9 mouse cellular contexts compared by ENCODE assay signal in the genomic region with DNA sequence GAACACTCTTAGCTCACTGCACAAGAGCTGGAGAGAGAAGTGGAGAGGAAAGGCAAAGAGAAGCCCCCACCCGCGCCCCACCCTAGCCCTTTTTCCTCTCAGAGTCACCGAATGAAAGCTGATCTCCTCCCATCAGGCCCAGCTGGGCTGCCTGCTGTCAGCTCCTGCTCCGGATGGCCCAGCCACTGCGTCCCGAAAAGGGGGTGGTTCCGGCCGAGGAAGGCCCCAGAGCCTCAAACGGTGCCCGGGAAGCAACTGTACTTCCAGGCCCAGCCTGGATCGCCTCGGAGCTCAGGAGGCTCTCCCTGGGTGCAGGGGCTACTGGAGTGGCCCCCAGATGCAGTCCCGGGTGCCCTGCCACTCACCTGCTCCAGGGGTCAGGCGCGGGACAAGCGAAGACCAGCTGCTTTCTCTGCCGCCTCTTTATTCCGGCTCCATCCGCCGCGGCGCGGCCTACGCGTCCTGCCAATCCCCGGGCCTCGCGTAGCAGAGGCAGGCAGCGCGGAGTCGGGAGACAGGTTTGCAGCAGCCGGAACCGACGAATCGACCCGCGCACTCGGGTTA. TPM values are rescaled to one million over a fixed set of nuclear protein-coding genes. Genes with fewer than 3 reads are reported as not detected.
DNase-seq lines count a peak whose midpoint lies in the region; ATAC-seq and TF ChIP-seq lines count a peak whose summit lies in the region.
"Had no signal": no experiment of that assay in that cellular context is flagged by ENCODE, and none has a peak within 500 bp of the region (broad histone marks: within the 10 kb centered on the region; RNA-seq: fewer than 3 reads in every experiment).

No protein-coding gene starts in this region.

- intact Hi-C loops in gastrocnemius, postnatal 14 days (cut with DNase I; ENCODE audit: low total_unique reads) = loop anchor here (2.0 kb wide), 1 partner anchor 78 kb away; no protein-coding TSS in a partner anchor

- ATAC-seq in midbrain, embryonic 16.5 days = peak; percentile 60

- H3K4me3 ChIP-seq in bone marrow macrophage, adult 2 months (ENCODE audit: insufficient read depth, low read length) = peak overlapping the region; percentile 100
- peak overlapping the region; percentile 79 for H3K4me3 ChIP-seq in midbrain, embryonic 16.5 days (ENCODE audit: low read depth, low read length)

- WGBS in midbrain, embryonic 16.5 days = under 1% methylated on average over 38 of the region's 38 CpGs

- peak; percentile 51 for DNase-seq in layer of hippocampus, adult 9-11 months
- no peak for DNase-seq in layer of hippocampus, postnatal 10 days (ENCODE audit: low spot score in 2 of 2)
- DNase-seq in gastrocnemius, postnatal 14 days = peak; percentile 76
- DNase-seq in liver (peak; percentile 50), adipocyte (ENCODE audit: low spot score) (no peak)
- no peak for DNase-seq in cerebellum, adult 11-12 months

- H3K36me3 ChIP-seq in midbrain, embryonic 16.5 days (ENCODE audit: control insufficient read depth, insufficient read depth, low read length) = peaks cover 28% of the 10 kb centered on the region

- TF ChIP-seq CTCF in bone marrow macrophage, adult 2 months (IDR thresholded peaks at IDR 0.05; ENCODE audit: low read depth, low read length) = no peak

- TF ChIP-seq POLR2A in bone marrow macrophage, adult 2 months (IDR thresholded peaks at IDR 0.05; ENCODE audit: borderline replicate concordance, low read depth, low read length) = no peak

- peak overlapping the region; percentile 89 for H3K4me2 ChIP-seq in midbrain, embryonic 16.5 days (ENCODE audit: low read length)

- no peaks in the 10 kb centered on the region for H3K27me3 ChIP-seq in midbrain, embryonic 16.5 days (ENCODE audit: control insufficient read depth, insufficient read depth, low read depth, low read length)

- H3K9me3 ChIP-seq in midbrain, embryonic 16.5 days (replicated peaks; ENCODE audit: control insufficient read depth, low read length, poor library complexity, severe bottlenecking) = no peaks in the 10 kb centered on the region

- H3K27ac ChIP-seq in bone marrow macrophage, adult 2 months (ENCODE audit: insufficient read depth, low read depth, low read length) = peak overlapping the region; percentile 70
- peak overlapping the region; percentile 94 for H3K27ac ChIP-seq in midbrain, embryonic 16.5 days (ENCODE audit: low read length)

- H3K9ac ChIP-seq in midbrain, embryonic 16.5 days (ENCODE audit: low read depth, low read length) = peak overlapping the region; percentile 95

- peaks cover 15% of the 10 kb centered on the region for H3K4me1 ChIP-seq in bone marrow macrophage, adult 2 months (ENCODE audit: control insufficient read depth, insufficient read depth, low read length)
- H3K4me1 ChIP-seq in midbrain, embryonic 16.5 days (ENCODE audit: control insufficient read depth, insufficient read depth, low read length) = peaks cover 19% of the 10 kb centered on the region

RNA-seq across cellular contexts. Expression of a gene that starts 0.5 kb away (rescaled TPM):
- 10 to 100 TPM; 18.1 to 19.4 TPM for total RNA-seq in layer of hippocampus, postnatal 10 days (2021)
- polyA plus RNA-seq in bone marrow macrophage, adult 2 months (2012; ENCODE audit: insufficient read depth, insufficient read length, missing spikeins) = 6.9 and 7.5 TPM in 2 replicates
- 1 to 10 TPM; 5.4 to 6.1 TPM for total RNA-seq in gastrocnemius, postnatal 14 days (2021)
- 16.2 and 17.5 TPM in 2 replicates for polyA plus RNA-seq in midbrain, embryonic 16.5 days (2015; fragmentation: Nextera tagmentation; extraction: Ambion mirVana)

RNA-seq across cellular contexts. Expression of a gene that starts 0.8 kb away (rescaled TPM):
- total RNA-seq in layer of hippocampus, postnatal 10 days (2021) = 10 to 100 TPM; 17.2 to 22.8 TPM
- polyA plus RNA-seq in bone marrow macrophage, adult 2 months (2012; ENCODE audit: insufficient read depth, insufficient read length, missing spikeins) = 35.0 and 35.2 TPM in 2 replicates
- 1 to 10 TPM; 6.6 to 7.2 TPM for total RNA-seq in gastrocnemius, postnatal 14 days (2021)
- 35.5 and 38.2 TPM in 2 replicates for polyA plus RNA-seq in midbrain, embryonic 16.5 days (2015; fragmentation: Nextera tagmentation; extraction: Ambion mirVana)

RNA-seq across cellular contexts. Expression of a gene that starts 20.8 kb away (rescaled TPM):
- 10 to 100 TPM; 41.2 to 42.5 TPM for total RNA-seq in layer of hippocampus, postnatal 10 days (2021)
- not detected in 2 replicates for polyA plus RNA-seq in bone marrow macrophage, adult 2 months (2012; ENCODE audit: insufficient read depth, insufficient read length, missing spikeins)
- 10 to 100 TPM; 21.3 to 35.9 TPM for total RNA-seq in gastrocnemius, postnatal 14 days (2021)
- polyA plus RNA-seq in midbrain, embryonic 16.5 days (2015; fragmentation: Nextera tagmentation; extraction: Ambion mirVana) = 14.1 and 14.4 TPM in 2 replicates

RNA-seq across cellular contexts. Expression of a gene that starts 20.9 kb away (rescaled TPM):
- 1 to 10 TPM; 1.4 to 1.7 TPM for total RNA-seq in layer of hippocampus, postnatal 10 days (2021)
- not detected in 2 replicates for polyA plus RNA-seq in bone marrow macrophage, adult 2 months (2012; ENCODE audit: insufficient read depth, insufficient read length, missing spikeins)
- total RNA-seq in gastrocnemius, postnatal 14 days (2021) = not detected
- polyA plus RNA-seq in midbrain, embryonic 16.5 days (2015; fragmentation: Nextera tagmentation; extraction: Ambion mirVana) = 2.7 and 2.8 TPM in 2 replicates
- total RNA-seq: gastrocnemius, postnatal 36 days had no signal

RNA-seq across cellular contexts. Expression of a gene that starts 24.9 kb away (rescaled TPM):
- total RNA-seq in layer of hippocampus, postnatal 10 days (2021) = under 1 TPM; 0.87 to 0.91 TPM
- 0.59 and 2.7 TPM in 2 replicates for polyA plus RNA-seq in bone marrow macrophage, adult 2 months (2012; ENCODE audit: insufficient read depth, insufficient read length, missing spikeins)
- 1 to 10 TPM in 1 of 2 experiments, under 1 TPM in 1; 0.92 to 1.3 TPM for total RNA-seq in gastrocnemius, postnatal 14 days (2021)
- polyA plus RNA-seq in midbrain, embryonic 16.5 days (2015; fragmentation: Nextera tagmentation; extraction: Ambion mirVana) = 0.51 and 0.67 TPM in 2 replicates

Comparison
In these comparisons a context has a peak if more than half of its experiments do, and no peak if none do; other contexts are left out.
1. DNase-seq: peak in layer of hippocampus, adult 9-11 months (single experiment), gastrocnemius, postnatal 14 days (single experiment) and liver (single experiment); none in layer of hippocampus, postnatal 10 days (0 of 2), adipocyte (single experiment) and cerebellum, adult 11-12 months (single experiment).